8 mouse cellular contexts compared by ENCODE assay signal in genomic region chr17:80018976-80019541, GRCm38 (mm10). TPM values are rescaled to one million over a fixed set of nuclear protein-coding genes. Genes with fewer than 3 reads are reported as not detected.
DNase-seq lines count a peak whose midpoint lies in the region; ATAC-seq and TF ChIP-seq lines count a peak whose summit lies in the region.

No protein-coding gene starts in this region.

- peak overlapping the region; percentile 33 for H3K4me2 ChIP-seq in forebrain, embryonic 12.5 days
- peak overlapping the region; percentile 49 for H3K4me2 ChIP-seq in intestine, embryonic 15.5 days (replicated peaks)
- peak overlapping the region; percentile 60 for H3K4me2 ChIP-seq in liver, postnatal 0 days (ENCODE audit: low read depth, low read length)

- H3K27me3 ChIP-seq in C2C12 (ENCODE audit: control insufficient read depth, insufficient read depth, insufficient read length) (no peaks in the 10 kb centered on the region), ES-Bruce4 (ENCODE audit: control insufficient read depth, insufficient read depth, low read length, poor library complexity, severe bottlenecking) (no peaks in the 10 kb centered on the region)
- H3K27me3 ChIP-seq in forebrain, embryonic 12.5 days: no peaks in the 10 kb centered on the region
- no peaks in the 10 kb centered on the region for H3K27me3 ChIP-seq in intestine, embryonic 15.5 days (replicated peaks)
- no peaks in the 10 kb centered on the region for H3K27me3 ChIP-seq in liver, postnatal 0 days (ENCODE audit: insufficient read depth, low read length)
- H3K27me3 ChIP-seq in splenic B cell, adult 2 months (ENCODE audit: control insufficient read depth, insufficient read depth, low read length, poor library complexity, severe bottlenecking): no peaks in the 10 kb centered on the region

- H3K36me3 ChIP-seq in C2C12 (ENCODE audit: control insufficient read depth, insufficient read depth) (no peaks in the 10 kb centered on the region), ES-Bruce4 (ENCODE audit: control insufficient read depth, insufficient read depth, low read length, poor library complexity, severe bottlenecking) (no peaks in the 10 kb centered on the region)
- no peaks in the 10 kb centered on the region for H3K36me3 ChIP-seq in forebrain, embryonic 12.5 days (replicated peaks)
- H3K36me3 ChIP-seq in intestine, embryonic 15.5 days: no peaks in the 10 kb centered on the region
- no peaks in the 10 kb centered on the region for H3K36me3 ChIP-seq in liver, postnatal 0 days (replicated peaks; ENCODE audit: insufficient read depth, low read length)
- H3K36me3 ChIP-seq in splenic B cell, adult 2 months (ENCODE audit: control insufficient read depth, insufficient read depth, low read length, poor library complexity, severe bottlenecking): no peaks in the 10 kb centered on the region

- TF ChIP-seq EP300 in ES-Bruce4 (IDR thresholded peaks at IDR 0.05; ENCODE audit: insufficient read depth, low read depth, low read length): no peak
- no peak for TF ChIP-seq EP300 in liver, postnatal 0 days (IDR thresholded peaks at IDR 0.05; ENCODE audit: low read depth)

- H3K79me2 ChIP-seq in C2C12 (ENCODE audit: control insufficient read depth, insufficient read depth): no peaks in the 10 kb centered on the region

- H3K4me1 ChIP-seq in ES-Bruce4 (ENCODE audit: control insufficient read depth, insufficient read depth, low read length): no peaks in the 10 kb centered on the region
- no peaks in the 10 kb centered on the region for H3K4me1 ChIP-seq in forebrain, embryonic 12.5 days
- H3K4me1 ChIP-seq in intestine, embryonic 15.5 days (replicated peaks): 0 out of 2 replicates have a peak, but pooled peaks cover 4% of the 10 kb centered on the region
- H3K4me1 ChIP-seq in liver, postnatal 0 days (ENCODE audit: insufficient read depth): peaks cover 5% of the 10 kb centered on the region; the same call in 1 of the 2 replicates

- no peak for TF ChIP-seq POLR2A in ES-Bruce4 (IDR thresholded peaks at IDR 0.05; ENCODE audit: insufficient read depth, low read length)

- 8% methylated on average over 22 of the region's 22 CpGs for WGBS in forebrain, embryonic 12.5 days
- 11% methylated on average over 22 of the region's 22 CpGs for WGBS in intestine, embryonic 15.5 days
- WGBS in liver, postnatal 0 days (ENCODE audit: insufficient replicate concordance): 19% methylated on average over 22 of the region's 22 CpGs

- ATAC-seq in forebrain, embryonic 12.5 days (ENCODE audit: low FRiP score): peak; percentile 54; the same call in 1 of the 2 replicates
- ATAC-seq in intestine, embryonic 15.5 days: peak; percentile 72
- ATAC-seq in liver, postnatal 0 days: peak; percentile 52; the same call in 1 of the 2 replicates
- ATAC-seq in activated CD4-positive, CD25-positive, alpha-beta regulatory T cell, adult 4 months: no peak

- TF ChIP-seq CTCF in C2C12 (IDR thresholded peaks at IDR 0.05; ENCODE audit: control insufficient read depth, insufficient read depth, insufficient read length): peak; percentile 60
- TF ChIP-seq CTCF in ES-Bruce4 (IDR thresholded peaks at IDR 0.05; ENCODE audit: low read depth, low read length): peak; percentile 64
- TF ChIP-seq CTCF in liver, postnatal 0 days (IDR thresholded peaks at IDR 0.05; ENCODE audit: low read depth): peak; percentile 70

- peaks cover 2% of the 10 kb centered on the region for H3K9me3 ChIP-seq in ES-Bruce4 (replicated peaks; ENCODE audit: control insufficient read depth, insufficient read depth, low read length, poor library complexity, severe bottlenecking)
- no peaks in the 10 kb centered on the region for H3K9me3 ChIP-seq in forebrain, embryonic 12.5 days
- no peaks in the 10 kb centered on the region for H3K9me3 ChIP-seq in intestine, embryonic 15.5 days
- no peaks in the 10 kb centered on the region for H3K9me3 ChIP-seq in liver, postnatal 0 days (ENCODE audit: low read length)

- DNase-seq in liver, postnatal 0 days: peak; percentile 59
- peak; percentile 9 for DNase-seq in splenic B cell, adult 2 months (ENCODE audit: low read depth, low spot score)
- DNase-seq in cerebellum, adult 9-10 months: no peak

- H3ac ChIP-seq in C2C12 (ENCODE audit: control insufficient read depth, insufficient read length, low read depth): no peak overlapping the region

- H3K4me3 ChIP-seq in C2C12 (ENCODE audit: insufficient read depth, poor library complexity, severe bottlenecking) (no peak overlapping the region), ES-Bruce4 (ENCODE audit: low read depth, low read length) (no peak overlapping the region)
- H3K4me3 ChIP-seq in forebrain, embryonic 12.5 days (replicated peaks): no peak overlapping the region
- peak overlapping the region; percentile 14 for H3K4me3 ChIP-seq in intestine, embryonic 15.5 days (replicated peaks)
- 0 out of 2 replicates have a peak overlapping the region, but pooled peaks have one; percentile 12 for H3K4me3 ChIP-seq in liver, postnatal 0 days (ENCODE audit: low read depth, low read length)

- no peaks in the 10 kb centered on the region for H3K79me3 ChIP-seq in C2C12 (ENCODE audit: low read depth)

- no peak overlapping the region for H3K9ac ChIP-seq in ES-Bruce4 (ENCODE audit: low read depth, poor library complexity, severe bottlenecking)
- no peak overlapping the region for H3K9ac ChIP-seq in forebrain, embryonic 12.5 days
- H3K9ac ChIP-seq in intestine, embryonic 15.5 days: 0 out of 2 replicates have a peak overlapping the region, but pooled peaks have one; percentile 6
- peak overlapping the region; percentile 44; the same call in 1 of the 2 replicates for H3K9ac ChIP-seq in liver, postnatal 0 days (replicated peaks)

- no peak overlapping the region for H3K27ac ChIP-seq in ES-Bruce4 (ENCODE audit: insufficient read depth, low read length)
- no peak overlapping the region for H3K27ac ChIP-seq in forebrain, embryonic 12.5 days
- no peak overlapping the region for H3K27ac ChIP-seq in intestine, embryonic 15.5 days
- H3K27ac ChIP-seq in liver, postnatal 0 days (ENCODE audit: low read depth): no peak overlapping the region

TF ChIP-seq in C2C12, 6 proteins besides CTCF, POLR2A, EP300 and RAD21:
- TF ChIP-seq CEBPB (IDR thresholded peaks at IDR 0.05; ENCODE audit: low read depth) (no peak), USF1 (IDR thresholded peaks at IDR 0.05; ENCODE audit: low read depth) (no peak), MAX (IDR thresholded peaks at IDR 0.05) (no peak), FOSL1 (IDR thresholded peaks at IDR 0.05; ENCODE audit: insufficient read depth, low read length, poor library complexity, severe bottlenecking) (no peak), MYOG (IDR thresholded peaks at IDR 0.05; ENCODE audit: control insufficient read depth, extremely low read depth, insufficient read length) (no peak), MYOD1 (IDR thresholded peaks at IDR 0.05; ENCODE audit: control insufficient read depth, insufficient read length, low read depth) (no peak)

RNA-seq across cellular contexts. Expression of gene Hnrnpll, which starts 43.1 kb away (rescaled TPM):
- polyA plus RNA-seq in C2C12 (2012; fragmentation: generic; extraction: Trizol) (33.8 TPM), ES-Bruce4 (2011; ENCODE audit: insufficient read depth, insufficient read length, low read depth, missing spikeins) (73.4 and 77.4 TPM in 2 replicates)
- 126 and 130 TPM in 2 replicates for polyA plus RNA-seq in forebrain, embryonic 12.5 days (2016; fragmentation: Nextera tagmentation; extraction: Ambion mirVana)
- 50.0 and 56.5 TPM in 2 replicates for polyA plus RNA-seq in intestine, embryonic 15.5 days (2015; fragmentation: Nextera tagmentation; extraction: Ambion mirVana)
- polyA plus RNA-seq in liver, postnatal 0 days (2015; fragmentation: Nextera tagmentation; extraction: Ambion mirVana): 13.4 and 14.9 TPM in 2 replicates
- 10 to 100 TPM; 22.2 to 32.4 TPM for polyA plus RNA-seq in activated CD4-positive, CD25-positive, alpha-beta regulatory T cell, adult 4 months (2017; shearing (Covaris generic))

Comparison
In these comparisons a context has a peak if more than half of its experiments do, and no peak if none do; other contexts are left out.
1. H3K4me3 ChIP-seq: peak in intestine, embryonic 15.5 days (single experiment) and liver, postnatal 0 days (single experiment); none in C2C12 (single experiment), ES-Bruce4 (single experiment) and forebrain, embryonic 12.5 days (single experiment).
2. H3K9ac ChIP-seq: peak in intestine, embryonic 15.5 days (single experiment) and liver, postnatal 0 days (single experiment); none in ES-Bruce4 (single experiment) and forebrain, embryonic 12.5 days (single experiment).
3. Peak in every context shown above with its lines, with median percentiles within 50 percentile points of each other: CTCF ChIP-seq and H3K4me2 ChIP-seq.